Mouse (Mus musculus) bone marrow macrophage, adult 2 months (primary cell): ENCODE measurements around the gene Usp3. TPM values are rescaled to one million over a fixed set of nuclear protein-coding genes. Genes with fewer than 3 reads are reported as not detected.

Source experiments
- H3K27ac ChIP-seq: 2 replicates; pipeline ENCODE4 v1.5.1; 2012; ENCODE audit warnings: low read depth, low read length; ENCODE audit not compliant: insufficient read depth
- H3K4me1 ChIP-seq: 2 replicates; pipeline ENCODE4 v1.6.1; 2012; ENCODE audit warnings: low read length; ENCODE audit not compliant: control insufficient read depth, insufficient read depth
- H3K4me3 ChIP-seq: 2 replicates; pipeline ENCODE4 v1.5.1; 2012; ENCODE audit warnings: mild to moderate bottlenecking, low read length, moderate library complexity; ENCODE audit not compliant: insufficient read depth
- CTCF ChIP-seq: IDR thresholded peaks from 2 replicates; pipeline ENCODE4 v1.5.1; 2012; ENCODE audit warnings: low read depth, mild to moderate bottlenecking, low read length, moderate library complexity
- POLR2A ChIP-seq: IDR thresholded peaks from 2 replicates; pipeline ENCODE4 v1.6.1; 2012; ENCODE audit warnings: mild to moderate bottlenecking, low read depth, low read length, borderline replicate concordance
- polyA plus RNA-seq: library from polyadenylated mRNA; stranded (reverse); fragments of >200 nt; gene quantifications from 2 replicates; pipeline ENCODE4 v1.2.4, GENCODE M21; 2012; ENCODE audit not compliant: missing spikeins, insufficient read depth, insufficient read length

Usp3 gene
- polyA plus RNA-seq, 1 experiment = 64.4 TPM

DNA sequence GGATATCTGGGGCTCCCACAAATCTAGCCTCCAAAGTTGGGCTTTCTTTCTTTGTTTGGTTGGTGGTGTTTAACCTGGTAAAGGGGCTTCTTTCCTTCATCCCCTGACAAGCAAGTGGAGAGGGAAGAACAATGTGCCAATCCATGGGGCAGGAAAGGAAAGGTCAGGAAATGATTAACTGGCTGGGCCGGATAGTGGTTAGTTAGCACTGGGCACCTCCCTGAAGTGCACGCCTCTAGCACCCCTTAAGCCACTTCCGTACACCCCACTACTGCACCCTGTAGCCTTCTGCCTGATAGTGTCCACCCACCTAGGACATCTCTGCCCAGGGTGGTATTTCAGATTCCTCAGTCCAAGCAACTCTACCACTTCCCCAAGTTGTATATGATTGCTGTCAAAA lies 1.1 kb upstream of the Usp3 start:
- no peak overlapping the region for H3K4me3 ChIP-seq
- peak overlapping the region; percentile 81; the same call in 1 of the 2 replicates for H3K27ac ChIP-seq
- TF ChIP-seq CTCF (no peak), POLR2A (no peak)
- peaks cover 42% of the 10 kb centered on the region for H3K4me1 ChIP-seq

GRCm38 (mm10) chr9:66593613-66593969 lies 649 bp upstream of the Usp3 start:
- H3K4me3 ChIP-seq = peak overlapping the region; percentile 88
- peak overlapping the region; percentile 81 for H3K27ac ChIP-seq
- no peak for TF ChIP-seq POLR2A
- TF ChIP-seq CTCF = no peak
- peaks cover 38% of the 10 kb centered on the region for H3K4me1 ChIP-seq

- Histone ChIP-seq H3K4me1 (peaks cover 26% of the 10 kb centered on the region), H3K27ac (peak overlapping the region; percentile 65), H3K4me3 (peak overlapping the region; percentile 77)
- no peak for TF ChIP-seq POLR2A
- no peak for TF ChIP-seq CTCF
Observed at GRCm38 (mm10) chr9:66591851-66592645, 894 bp downstream of the Usp3 start.

- Histone ChIP-seq H3K4me1 (peaks cover 29% of the 10 kb centered on the region), H3K4me3 (no peak overlapping the region), H3K27ac (no peak overlapping the region)
- no peak for TF ChIP-seq POLR2A
- no peak for TF ChIP-seq CTCF
Observed at GRCm38 (mm10) chr9:66590051-66590450, 2.9 kb downstream of the Usp3 start.

DNA sequence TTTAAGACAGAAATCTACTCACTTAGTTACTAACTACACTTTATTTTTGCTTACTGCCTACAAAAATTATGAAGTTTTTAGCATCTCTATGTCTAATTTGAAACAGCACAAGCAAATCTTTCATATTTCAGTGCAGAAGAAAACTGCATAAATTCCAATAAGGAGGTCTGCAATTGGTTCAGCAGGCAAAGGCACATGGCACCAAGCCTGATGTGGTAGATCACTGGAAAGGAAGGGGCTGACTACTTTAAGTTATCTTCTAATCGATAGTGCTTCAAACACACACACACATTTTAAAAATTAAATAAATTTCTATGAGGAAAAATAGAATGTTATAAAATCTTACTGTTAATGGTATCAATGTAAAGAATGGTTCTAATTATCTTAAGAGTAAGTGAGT lies 5.9 kb downstream of the Usp3 start:
- TF ChIP-seq POLR2A (no peak), CTCF (no peak)
- no peak overlapping the region for H3K27ac ChIP-seq
- H3K4me1 ChIP-seq = peaks cover 21% of the 10 kb centered on the region
- no peak overlapping the region for H3K4me3 ChIP-seq

- Histone ChIP-seq H3K4me1 (peaks cover 21% of the 10 kb centered on the region), H3K4me3 (no peak overlapping the region), H3K27ac (no peak overlapping the region)
- no peak for TF ChIP-seq POLR2A
- TF ChIP-seq CTCF = no peak
Observed at GRCm38 (mm10) chr9:66586533-66586932, 6.4 kb downstream of the Usp3 start.

DNA sequence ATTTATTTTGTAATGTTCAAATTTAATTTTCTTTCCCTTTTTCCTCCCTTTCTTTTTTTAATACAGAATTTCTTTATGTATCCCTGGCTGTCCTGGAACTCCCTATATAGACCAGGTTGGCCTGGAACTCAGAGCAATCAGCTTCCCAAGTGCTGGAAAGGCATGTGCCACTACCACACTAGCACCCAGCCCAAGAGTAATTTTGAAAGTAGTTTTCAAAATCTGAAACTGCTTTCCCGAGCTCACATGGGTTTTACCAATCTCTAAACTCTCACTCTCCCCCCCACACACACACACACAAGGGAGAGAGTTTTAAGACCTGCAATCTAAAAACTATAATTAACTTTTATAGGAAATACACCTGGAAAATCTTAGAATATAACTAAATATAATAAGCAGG lies 7.8 kb downstream of the Usp3 start:
- H3K4me1 ChIP-seq = peaks cover 13% of the 10 kb centered on the region
- TF ChIP-seq POLR2A (no peak), CTCF (no peak)
- H3K4me3 ChIP-seq = no peak overlapping the region

GRCm38 (mm10) chr9:66584176-66584575 lies 8.8 kb downstream of the Usp3 start:
- H3K4me3 ChIP-seq = no peak overlapping the region
- H3K4me1 ChIP-seq = peaks cover 9% of the 10 kb centered on the region
- no peak overlapping the region for H3K27ac ChIP-seq
- no peak for TF ChIP-seq CTCF
- TF ChIP-seq POLR2A = no peak

More for the DNA sequence above, 7.8 kb downstream of the Usp3 start:
- H3K27ac ChIP-seq = no peak overlapping the region

DNA sequence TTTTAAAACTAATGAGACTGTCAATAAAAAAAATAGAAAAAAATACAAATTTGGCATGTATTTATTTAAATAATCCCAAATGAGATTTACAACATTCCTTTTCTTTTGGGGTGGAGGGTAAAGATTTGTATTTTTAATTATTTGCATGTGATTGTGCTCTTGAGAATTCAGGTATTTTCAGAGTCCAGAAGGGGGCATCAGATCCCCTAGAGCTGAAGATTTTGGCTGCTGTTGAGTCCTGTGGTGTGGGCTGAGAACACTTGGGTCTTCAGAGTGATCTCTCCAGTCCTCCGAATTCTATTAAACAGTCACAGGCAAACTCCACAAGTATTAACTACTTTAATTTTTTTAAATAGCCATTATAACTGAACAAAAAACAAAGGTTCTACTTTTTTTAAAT lies 9.7 kb downstream of the Usp3 start:
- TF ChIP-seq POLR2A (no peak), CTCF (no peak)
- H3K4me3 ChIP-seq = no peak overlapping the region
- no peak overlapping the region for H3K27ac ChIP-seq
- H3K4me1 ChIP-seq = peaks cover 12% of the 10 kb centered on the region

- TF ChIP-seq POLR2A (no peak), CTCF (no peak)
- Histone ChIP-seq H3K4me1 (peaks cover 11% of the 10 kb centered on the region), H3K4me3 (no peak overlapping the region), H3K27ac (no peak overlapping the region)
Observed at GRCm38 (mm10) chr9:66581694-66582093, 11.2 kb downstream of the Usp3 start.
